Mouse (Mus musculus) spleen, adult 12 weeks (tissue): ENCODE measurements around the gene Hspg2.
"Not testable (repeated sequence)": the region's sequence is repeated elsewhere in the genome, so short reads cannot be mapped to it uniquely, and the experiment has no call there.

ENCODE experiments used
- DNase-seq: peaks from one replicate; pipeline ENCODE4 v3.0.0; 2022; ENCODE audit warnings: low spot score

Hspg2 gene

DNA sequence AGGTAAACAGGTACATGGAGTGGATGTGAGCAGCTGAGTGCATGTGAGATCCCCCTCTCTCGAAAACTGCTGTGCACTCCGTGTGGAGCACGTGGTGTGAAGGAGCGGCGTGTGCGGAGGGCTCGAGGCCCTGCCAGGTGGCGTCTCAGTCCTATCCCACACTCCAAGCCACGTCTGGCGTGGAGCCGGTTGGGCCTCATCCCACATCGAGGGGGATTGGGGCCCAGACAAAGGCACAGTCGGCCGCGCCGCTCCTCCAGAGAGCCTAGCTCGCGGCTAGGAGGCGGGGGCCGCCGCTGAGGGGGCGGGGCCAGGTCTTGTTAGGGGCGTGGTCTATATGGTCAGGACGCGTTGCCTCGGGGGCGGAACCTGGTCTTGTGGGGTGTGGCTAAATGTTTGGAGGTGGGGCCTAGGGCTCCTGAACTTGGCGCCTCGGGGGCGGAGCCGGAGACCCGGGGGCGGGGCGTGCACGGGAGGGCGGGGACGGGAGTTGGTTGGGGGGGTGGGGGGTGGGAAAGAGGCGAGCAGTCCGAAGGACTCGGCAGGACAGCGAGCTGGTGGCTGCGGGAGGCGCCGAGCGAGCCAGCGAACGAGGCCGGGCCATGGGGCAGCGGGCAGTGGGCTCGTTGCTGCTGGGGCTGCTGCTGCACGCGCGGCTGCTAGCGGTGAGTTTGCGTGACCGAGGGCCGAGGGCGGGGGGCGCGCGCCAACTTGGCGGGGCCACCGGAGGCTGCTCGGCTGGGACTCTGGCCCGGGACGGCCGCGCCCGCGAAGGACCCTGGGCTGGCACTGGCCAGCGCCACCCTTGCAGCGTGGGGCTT, at the start of gene Hspg2:
TSS of gene Hspg2 (plus strand) at position 510 of the 821 bp plus-strand sequence.
- DNase-seq = peak; percentile 70

DNA sequence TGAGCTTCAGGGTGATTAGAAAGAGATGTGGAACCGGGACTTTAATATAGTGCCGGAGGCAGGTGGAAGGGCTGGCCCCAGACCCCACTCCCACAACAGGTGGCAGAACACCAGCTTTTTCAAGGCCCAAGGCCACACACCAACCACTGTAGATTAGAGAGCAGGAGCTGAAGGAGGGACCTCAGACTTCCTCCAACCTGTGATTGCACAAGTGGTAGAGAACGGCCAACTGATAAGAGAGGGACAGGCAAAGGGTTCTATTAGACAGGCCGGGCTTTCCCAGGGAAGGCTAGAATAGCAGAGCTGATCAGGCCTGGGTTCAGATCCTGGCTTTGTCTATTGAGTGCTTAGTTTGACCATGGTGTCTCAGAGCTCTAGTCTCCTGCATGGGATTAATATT, 38.1 kb upstream of the Hspg2 start, which contains the start of gene Cela3b:
TSS of gene Cela3b (minus strand) at position 39 of the 400 bp plus-strand sequence.
- no peak for DNase-seq

DNA sequence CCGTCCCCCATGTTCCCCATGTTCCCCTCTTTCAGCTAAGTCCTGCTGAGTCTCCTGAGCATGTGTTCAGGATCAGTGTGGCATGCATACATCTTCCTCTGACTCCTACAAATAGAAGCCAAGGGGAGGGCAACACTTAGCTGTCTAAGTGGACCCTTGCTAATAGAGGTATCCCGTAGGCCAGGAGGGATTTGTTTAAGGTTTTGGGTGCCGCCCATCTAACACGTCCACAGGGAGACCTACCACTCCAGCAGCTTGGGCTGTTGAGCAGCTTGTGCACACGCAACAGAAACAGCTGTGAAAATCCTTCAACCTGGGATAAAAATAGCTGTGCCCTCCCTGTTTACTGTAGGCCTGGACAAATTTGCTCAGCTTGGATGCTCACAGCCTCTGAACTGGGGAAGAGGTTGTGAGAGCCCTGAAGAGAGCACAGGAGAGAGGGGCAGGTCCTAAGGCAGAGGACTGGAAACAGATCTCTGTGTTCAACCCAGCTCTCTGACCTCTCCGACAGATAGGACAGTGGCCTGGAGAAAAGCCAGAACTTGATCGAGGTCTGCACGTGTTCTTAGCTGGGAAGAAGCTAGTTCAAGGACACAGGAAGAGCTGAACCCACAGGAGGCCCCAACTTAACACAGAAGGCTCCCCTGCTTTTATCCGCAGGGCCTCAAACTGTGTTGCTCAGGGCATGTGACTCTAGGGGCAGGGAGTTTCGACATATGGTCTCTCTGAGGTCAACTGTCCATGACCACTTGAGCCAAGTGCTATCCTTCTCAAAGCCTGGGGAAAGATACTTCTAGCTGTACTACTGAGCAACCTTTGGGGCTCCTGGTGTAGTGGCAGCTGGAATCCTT, 35.6 kb upstream of the Hspg2 start:
- DNase-seq = not testable (repeated sequence)

DNA sequence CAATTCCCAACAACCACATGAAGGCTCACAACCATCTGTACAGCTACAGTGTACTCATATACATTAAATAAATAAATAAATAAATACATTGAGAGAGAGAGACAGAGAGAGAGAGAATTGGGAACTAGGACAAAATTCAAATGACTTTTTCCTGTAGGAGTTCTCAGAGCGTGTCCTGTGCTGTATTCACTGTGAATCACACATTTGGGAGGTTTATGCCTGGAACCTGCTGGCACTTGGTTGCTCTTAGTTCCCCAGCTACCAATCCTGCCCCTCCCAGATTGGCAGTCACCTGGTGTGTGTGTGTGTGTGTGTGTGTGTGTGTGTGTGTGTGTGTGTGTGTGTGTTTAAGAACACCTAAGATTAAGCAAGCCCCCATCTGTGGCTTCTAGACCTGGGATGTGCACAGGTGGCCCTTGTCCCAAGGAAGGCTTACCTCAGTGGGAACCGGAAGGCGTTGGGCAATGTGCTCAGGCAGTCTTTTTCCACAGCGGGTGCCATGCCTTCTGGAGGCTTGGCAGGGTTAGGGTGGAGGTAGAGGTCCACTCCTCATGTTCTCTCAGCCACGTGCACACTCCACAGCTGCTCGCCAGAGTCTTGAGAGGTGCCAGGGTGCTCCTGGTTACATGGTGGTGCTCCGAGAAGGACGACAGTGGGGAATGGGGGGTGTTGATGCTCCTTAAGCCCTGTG, 31.4 kb upstream of the Hspg2 start:
- no peak for DNase-seq

DNA sequence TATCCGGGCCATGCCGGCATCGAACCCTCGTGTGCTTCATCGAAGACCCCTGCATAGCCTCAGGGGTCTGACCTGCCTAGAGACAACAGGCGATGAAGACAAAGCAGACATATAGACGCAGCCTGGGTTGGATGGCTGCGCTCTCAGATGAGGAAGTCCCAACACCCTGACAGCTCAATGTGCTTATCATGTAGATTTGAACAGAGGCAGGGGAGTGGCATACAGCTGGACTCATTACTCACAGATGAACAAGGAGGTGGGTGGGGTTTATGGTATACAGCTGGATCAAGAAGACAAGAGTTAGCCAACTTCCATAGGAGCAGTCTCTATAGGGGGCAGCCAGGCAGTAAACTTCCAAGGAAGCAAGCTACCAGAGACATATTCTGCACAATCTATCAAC, 29.7 kb upstream of the Hspg2 start:
- DNase-seq = peak; percentile 9

DNA sequence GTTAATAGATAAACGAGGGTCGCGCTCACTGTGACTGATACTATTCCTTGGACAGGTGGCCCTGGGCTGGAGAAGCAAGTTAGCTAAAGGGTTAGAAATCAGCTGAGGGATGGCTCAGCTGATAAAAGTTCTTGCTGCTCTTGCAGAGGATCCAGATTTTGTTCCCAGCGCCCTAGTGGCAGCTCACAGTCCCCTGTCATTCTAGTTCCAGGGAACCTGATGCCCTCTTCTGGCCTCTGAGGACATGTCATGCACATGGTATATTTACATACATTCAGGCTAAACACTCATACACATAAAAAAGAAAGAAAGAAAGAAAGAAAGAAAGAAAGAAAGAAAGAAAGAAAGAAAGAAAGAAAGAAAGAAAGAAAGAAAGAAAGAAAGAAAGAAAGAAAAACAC, 27.2 kb upstream of the Hspg2 start:
- DNase-seq = no peak

DNA sequence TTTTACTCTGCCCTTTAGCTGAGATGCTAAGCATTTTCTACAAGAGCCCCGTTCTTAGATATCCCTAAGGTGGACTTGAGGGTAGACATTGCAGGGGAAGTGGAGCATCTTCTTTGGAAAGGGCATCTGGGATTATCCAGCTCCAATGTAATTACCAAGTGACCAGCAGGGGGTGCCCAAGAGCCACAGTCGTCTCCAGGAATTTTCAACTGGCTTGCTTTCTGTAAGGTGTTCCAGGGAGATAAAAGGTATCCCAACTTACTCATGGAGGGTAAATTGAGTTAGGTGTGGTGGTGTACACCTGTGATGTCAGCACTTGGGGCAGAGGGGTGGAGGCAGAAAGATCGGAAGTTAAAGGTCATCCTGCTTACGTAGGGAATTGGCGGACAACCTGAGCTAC, 24.9 kb upstream of the Hspg2 start:
- peak; percentile 42 for DNase-seq

DNA sequence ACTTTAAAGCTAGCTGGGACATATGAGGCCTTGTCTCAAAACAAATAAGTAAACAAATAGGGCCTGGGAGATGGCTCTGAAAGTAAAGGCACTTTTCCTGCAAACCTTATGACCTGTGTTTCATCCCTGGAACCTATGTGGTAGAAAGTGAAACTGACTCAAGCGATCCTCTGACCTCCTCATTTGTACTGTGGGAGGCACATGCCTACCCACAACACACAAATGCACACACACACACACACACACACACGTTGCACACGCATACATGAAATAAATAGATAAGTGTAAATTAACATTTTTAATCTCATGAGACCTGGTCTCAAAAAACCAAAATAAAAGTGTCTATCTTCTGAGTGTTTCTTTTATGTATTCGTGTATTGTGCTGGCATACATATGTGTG, 22.7 kb upstream of the Hspg2 start:
- DNase-seq = no peak

DNA sequence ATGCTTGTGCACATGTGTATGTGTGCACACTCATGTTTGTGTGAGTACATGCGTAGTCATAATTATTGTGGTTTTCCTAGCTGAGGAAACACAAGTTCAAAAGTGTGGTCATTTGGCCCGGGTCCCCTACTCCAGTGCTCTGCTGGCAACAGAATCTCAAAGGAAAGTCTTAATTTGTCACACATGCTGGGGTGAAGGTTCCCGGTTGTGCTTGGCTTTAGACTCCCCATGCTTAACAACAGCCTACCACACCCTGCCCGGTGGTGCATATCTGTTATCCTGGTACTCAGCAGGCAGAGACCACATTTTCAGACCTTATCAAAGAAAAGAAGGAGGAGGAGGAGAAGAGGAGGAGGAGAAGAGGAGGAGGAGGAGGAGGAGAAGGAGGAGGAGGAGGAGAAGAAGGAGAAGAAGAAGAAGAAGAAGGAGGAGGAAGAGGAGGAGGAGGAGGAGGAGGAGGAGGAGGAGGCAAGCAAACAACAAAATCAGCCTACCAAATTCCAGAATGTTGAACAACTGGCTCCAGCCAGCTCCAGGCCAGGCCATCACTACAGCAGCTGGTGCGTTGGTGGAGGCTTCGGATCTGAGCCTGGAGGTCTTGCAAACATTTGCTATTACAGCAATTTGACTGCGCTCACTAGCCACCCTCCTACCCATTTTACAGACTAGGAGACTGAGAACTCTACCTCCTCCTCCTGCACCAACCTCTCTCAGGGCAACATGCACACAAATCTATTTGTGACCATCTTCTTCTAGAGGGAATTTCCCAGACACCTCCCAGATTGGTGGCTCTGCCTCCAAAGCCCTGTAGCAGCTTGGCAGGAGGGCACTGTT, 21.0 kb upstream of the Hspg2 start:
- no peak for DNase-seq

DNA sequence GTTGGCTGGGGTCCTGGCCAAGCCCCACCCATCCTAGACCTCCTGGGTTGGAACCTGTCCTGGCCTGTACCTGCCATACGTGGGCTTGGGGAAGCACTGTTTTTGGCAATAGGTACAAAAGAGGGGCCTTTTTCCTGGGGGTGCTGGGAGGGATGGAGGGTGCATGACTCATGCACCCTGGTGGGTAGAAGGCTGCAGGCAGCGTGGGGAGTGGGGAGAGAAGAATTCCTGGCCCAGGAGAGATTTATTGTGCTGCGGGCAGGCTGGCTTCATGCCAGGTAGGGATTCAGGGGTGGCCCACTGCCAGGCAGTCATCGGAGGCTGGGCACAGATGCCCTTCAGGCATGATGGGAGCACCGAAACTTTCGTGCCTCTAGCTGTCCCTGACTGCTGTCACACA, 20.4 kb upstream of the Hspg2 start:
- no peak for DNase-seq

DNA sequence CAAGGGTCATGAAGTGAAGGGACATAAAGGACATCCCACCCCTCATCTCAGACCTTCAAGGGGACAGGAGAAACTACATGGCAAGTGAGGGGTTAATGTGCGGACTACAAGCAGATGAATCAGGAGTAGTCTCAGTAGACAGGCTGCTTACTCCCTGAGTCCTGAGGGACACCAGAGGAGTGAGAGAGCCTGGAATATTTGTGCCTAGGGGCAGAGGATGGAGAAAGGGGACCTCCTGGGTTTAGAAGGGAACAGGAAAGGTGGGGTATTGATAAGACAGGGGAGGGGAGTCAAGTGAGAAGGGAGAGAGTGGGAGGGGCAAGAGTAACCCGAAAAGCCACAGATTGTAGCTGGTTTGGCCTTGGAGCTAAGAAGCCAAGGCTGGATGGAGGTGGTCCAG, 19.9 kb upstream of the Hspg2 start:
- no peak for DNase-seq

DNA sequence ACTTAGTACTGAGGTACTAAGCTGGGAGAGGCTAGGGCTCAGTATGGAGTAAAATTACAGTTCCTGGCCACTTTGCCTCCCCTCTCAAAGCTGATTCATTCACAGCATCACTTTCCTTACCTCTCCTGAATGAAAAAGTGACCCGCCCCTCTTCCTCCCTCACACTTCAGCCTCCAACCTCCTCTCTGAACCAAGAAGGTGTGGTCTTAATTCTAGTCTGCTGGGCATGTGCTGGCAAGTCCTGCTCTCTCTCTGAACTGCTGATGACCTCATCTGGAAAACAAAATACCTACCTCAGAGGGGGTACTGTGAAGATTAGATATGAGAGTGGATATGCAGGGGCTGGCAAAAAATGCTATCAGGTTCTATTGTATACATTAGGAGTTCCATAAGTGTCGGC, 19.4 kb upstream of the Hspg2 start:
- DNase-seq = no peak

DNA sequence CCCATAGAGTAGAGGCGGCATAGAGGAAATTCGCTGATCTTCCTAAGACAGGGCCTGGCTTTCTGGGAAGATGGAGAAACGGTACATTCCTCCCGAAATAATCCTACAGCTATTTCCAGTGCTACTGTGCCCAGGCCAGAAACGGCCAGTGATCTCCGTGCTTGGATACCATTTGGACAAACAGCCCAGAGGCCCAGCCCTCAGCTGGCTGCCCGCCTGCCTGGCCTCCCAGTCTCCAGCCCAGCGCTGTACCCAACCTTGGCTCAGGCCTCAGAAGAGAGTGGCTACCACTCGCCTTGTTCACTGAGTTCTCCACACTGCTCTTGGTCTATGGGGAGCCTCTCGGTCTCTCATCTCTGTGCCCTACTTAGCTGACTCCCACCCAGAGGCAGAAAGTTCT, 18.9 kb upstream of the Hspg2 start:
- DNase-seq = no peak

DNA sequence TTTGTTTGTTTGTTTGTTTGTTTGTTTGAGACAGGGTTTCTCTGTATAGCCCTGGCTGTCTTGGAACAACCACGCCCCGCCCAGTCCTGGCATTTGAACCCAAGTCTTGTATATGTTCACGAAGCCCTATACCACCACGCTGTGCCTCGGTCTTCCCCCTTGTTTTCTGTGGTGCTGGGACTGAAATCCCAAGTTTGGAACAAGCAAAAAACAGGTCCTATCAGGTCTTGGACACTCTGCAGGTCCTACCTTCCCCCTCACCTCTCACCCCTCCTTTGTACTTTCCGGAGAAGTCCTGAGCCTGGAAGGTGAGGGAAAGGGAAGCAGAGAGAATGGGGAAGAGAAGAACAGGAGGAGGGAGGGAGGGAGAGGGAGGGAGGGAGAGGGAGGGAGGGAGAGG, 16.4 kb upstream of the Hspg2 start:
- no peak for DNase-seq

DNA sequence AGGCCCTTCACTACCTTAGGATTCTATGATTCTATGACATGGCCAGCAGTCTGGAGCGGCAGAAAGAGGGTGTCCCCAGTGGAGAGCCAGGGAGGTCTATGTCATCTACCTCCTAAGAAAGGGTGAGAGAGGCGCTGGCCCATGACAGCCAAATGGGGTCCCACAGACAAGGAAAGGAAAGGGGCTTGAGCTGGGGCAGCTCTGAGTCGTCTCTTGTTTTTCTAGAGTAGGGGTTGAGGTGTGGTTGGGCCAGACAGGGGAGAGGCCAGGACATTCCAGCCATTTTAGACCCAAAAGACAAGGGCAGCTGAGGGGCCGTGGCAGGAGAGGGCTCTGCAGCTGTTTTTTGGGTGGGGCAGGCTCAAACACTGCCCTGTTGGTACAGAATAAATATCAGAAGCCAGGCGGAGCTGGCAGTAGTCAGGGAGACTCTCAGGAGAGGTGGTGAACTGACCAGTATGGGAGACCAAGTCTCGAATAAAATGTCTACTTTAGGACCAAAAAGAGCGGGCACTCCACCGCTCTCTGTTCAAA, 15.3 kb upstream of the Hspg2 start, which contains the start of gene 1700013G24Rik:
TSS of gene 1700013G24Rik (plus strand) at position 51 of the 534 bp plus-strand sequence.
- no peak for DNase-seq

DNA sequence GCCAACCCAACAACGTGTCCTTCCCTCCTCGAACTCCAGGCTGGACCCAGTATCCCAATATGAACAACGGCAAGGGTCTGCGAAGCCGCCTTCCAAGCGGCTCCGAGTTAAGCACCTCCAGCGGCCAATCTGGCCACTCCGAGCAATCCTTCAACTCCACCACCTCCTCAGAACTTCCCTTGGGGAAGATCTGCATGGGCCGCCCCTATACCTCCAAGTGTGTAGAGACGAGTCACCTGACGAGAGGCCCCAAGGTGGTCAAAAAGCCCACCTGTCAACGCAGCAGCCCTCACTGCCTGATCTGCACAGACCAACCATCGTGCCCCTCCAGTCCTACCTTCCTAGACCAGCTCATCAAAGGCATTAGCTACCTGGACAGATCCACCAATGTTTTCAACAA, 14.0 kb upstream of the Hspg2 start:
- DNase-seq = no peak

DNA sequence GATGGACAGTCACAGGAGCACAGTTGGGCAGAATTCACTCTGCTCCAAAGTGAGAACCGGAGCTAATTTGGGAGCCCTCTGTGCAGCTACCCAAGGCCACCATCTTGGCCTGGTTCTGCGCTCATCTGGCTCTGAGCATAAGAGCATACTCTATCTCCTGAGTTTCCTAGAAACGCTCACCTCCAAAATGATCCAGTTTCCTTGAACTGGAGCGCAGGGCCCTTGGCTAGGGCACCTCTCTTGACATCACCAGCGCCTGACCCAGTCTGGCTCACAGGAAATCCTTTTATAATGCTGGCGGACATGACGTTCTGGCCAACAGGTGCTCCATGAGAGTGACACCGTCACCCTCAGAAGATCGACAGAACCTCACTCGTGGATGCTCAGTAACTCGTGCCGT, 12.0 kb upstream of the Hspg2 start:
- DNase-seq = no peak

DNA sequence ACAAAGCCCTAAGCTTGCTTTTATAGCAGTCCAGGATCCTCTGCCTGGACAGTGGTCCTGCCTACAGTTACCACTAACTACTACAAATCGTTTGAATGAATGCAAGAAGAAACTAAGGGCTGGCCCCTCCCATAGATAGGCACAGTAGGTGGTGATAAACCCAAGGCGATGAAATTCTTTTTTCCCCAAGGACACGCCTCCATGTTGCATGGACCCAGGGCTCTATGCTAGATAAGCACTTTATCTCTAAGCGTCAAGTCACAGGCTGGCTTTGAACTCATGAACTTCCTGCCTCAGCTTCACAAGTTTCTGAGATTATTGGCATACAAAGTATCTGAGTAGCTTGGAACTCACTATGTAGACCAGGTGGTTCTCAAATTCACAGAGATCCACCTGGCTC, 11.3 kb upstream of the Hspg2 start:
- no peak for DNase-seq

DNA sequence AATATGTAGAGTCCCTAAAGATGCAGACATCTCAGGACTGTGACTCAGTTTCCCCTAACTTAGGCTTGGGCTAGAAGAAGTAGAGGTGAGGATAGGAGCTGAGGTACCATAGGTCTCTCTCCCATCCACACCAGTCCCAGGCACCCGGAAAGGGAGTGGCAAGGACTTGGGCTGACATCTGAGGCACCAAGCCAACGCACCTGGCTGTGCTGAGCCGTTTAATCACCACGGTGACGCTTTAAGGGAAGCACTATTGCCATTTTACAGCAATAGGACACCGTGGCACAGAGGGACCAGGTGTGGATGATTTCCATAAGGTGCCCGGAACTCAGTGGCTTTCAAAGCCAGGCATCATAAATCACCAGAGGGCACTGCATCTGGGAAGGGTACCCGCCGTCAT, 10.3 kb upstream of the Hspg2 start:
- DNase-seq = no peak

DNA sequence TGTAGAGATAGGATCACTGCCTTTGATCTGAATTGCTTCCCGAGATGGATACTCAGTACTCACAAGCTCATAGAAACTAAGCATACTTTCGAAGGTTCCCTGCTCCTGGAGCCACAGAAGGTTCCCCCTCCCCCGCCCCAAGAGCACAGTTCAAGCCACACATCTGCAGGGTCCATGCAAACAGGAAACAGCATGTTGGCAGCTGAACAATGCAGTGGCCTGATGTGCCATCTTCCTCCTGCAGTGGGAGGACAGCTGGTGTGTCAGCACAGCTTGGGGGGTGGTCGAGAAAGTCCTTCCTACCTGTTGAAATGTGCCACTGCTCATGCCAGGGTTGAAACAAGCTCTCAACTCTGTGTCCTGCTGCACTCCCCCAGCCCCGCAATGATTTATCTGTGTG, 9.7 kb upstream of the Hspg2 start:
- DNase-seq = no peak

DNA sequence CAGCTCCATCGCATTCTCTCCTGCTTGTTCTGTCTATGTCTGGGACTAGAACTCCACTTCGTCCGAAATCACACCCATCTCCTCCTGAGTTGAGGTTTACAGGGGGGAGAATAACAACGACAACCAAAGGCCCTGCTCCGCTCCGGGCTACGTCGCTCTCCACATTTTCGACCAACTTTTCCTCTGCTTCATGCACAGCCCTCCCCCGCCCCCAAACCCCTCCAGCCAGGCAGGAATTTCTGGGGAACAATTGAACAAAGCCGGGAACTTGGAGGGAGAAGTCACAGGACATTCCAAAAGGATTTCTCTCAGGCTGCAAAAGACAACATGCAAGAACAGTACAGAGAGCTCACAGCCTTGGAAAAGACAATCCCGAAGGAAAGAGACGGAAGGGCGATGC, 7.9 kb upstream of the Hspg2 start:
- no peak for DNase-seq
